Mouse (Mus musculus): Measurements from ENCODE around the gene Pias3. TPM values are rescaled to one million over a fixed set of nuclear protein-coding genes. Genes with fewer than 3 reads are reported as not detected.

Pias3 gene
- polyA plus RNA-seq, 1 experiment, result 0.52 TPM

DNA sequence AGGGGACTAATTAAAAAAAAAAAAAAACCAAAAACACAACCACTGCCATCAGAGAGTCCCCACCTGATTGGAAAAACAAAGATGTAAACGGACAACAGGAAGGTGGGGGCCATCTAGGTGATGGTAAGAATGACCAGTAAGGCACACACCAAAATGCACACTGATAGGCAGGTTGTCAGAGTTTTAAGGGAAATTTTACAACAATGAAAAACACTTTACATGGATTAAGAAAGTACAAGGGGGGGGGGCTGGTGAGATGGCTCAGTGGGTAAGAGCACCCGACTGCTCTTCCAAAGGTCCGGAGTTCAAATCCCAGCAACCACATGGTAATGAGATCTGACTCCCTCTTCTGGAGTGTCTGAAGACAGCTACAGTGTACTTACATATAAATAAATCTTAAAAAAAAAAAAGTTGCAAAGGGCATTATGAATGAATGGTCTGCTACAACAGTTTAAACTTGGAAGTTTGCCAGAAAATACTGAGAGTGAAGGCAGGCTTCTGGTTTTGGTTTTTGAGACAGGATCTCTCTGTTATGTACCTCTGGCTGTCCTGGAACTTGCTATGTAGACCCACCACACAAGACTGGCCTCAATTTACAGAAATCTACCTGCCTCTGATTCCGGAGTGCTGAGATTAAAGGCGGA is 27.6 kb upstream of the Pias3 start:
- Histone ChIP-seq H3K36me3 (ENCODE audit: control insufficient read depth) (no peaks in the 10 kb centered on the region), H3K4me1 (ENCODE audit: control insufficient read depth) (peaks cover 14% of the 10 kb centered on the region), H3K9me3 (ENCODE audit: control insufficient read depth, low read length) (no peaks in the 10 kb centered on the region), H3K4me3 (replicated peaks) (no peak overlapping the region), H3K27me3 (ENCODE audit: control insufficient read depth) (peaks cover 29% of the 10 kb centered on the region)
- TF ChIP-seq GATA1 (IDR thresholded peaks at IDR 0.05; ENCODE audit: low read length), result no peak
- no peak for TF ChIP-seq TAL1 (IDR thresholded peaks at IDR 0.05; ENCODE audit: low read length)

DNA sequence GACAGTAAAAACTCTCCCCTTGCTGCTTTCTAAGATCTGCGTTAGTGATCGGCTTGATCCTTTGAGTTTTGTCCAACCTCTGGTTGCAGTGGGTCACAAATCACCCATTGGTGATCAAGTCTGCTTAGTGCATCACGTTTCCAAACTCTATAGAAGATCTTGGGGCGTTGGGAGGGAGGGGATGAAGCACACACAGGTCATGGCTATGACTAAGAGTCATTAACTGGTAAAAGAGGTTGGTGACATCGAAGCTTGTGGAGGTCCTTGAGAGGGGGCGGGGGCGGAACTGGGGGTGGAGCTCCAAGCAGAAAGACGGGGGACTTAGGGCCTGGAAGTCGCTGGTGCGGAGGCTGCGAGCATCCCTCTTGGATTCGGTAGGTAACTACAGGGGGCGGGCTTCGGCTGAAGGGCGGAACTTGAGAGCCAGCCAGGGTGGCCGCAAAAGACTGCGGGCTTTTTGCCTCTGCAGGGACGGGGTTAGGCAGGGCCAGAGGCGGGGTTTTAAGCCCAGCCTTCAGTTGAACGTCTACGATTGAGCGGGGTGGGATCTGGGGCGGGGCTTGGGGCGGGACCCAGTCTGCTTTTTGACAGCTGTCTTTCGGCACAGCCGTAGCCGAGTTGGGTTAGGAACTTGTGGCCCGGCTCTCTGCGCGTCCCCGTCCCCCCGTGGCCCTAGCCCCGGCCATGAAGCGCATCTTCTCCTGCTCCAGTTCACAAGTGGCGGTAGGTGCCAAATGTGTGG is 26.3 kb upstream of the Pias3 start, which contains the start of gene Ankrd35:
Gene Ankrd35, plus strand, starts transcription at position 405 of the 742 bp plus-strand sequence.
- H3K36me3 ChIP-seq (ENCODE audit: control insufficient read depth), result no peaks in the 10 kb centered on the region
- peaks cover 11% of the 10 kb centered on the region for H3K4me1 ChIP-seq (ENCODE audit: control insufficient read depth)
- H3K9me3 ChIP-seq (ENCODE audit: control insufficient read depth, low read length), result no peaks in the 10 kb centered on the region
- peak within 1 kb of the TSS; percentile 52 for H3K4me3 ChIP-seq (replicated peaks)
- peaks cover 29% of the 10 kb centered on the region for H3K27me3 ChIP-seq (ENCODE audit: control insufficient read depth)
- TF ChIP-seq TAL1 (IDR thresholded peaks at IDR 0.05; ENCODE audit: low read length) (no peak), GATA1 (IDR thresholded peaks at IDR 0.05; ENCODE audit: low read length) (no peak)

DNA sequence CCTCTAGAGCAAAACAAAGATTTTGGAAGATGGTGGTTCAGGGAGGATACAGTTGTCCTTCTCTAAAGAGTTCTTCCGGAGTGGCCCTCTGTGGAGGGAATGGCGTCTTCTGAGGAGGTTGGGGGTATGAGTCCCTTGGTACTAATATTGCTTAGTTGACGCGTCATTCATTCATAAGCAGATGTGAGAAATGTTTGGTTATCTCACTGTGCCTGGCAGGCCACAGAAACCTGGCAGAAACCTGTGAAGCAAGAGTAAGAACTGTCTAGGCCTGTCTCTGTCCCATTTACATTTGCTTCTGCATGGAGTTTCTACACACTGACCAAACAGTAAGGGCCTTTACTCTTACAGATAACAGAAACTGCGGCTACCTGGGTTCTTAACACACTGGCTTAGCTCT is 24.7 kb upstream of the Pias3 start:
- Histone ChIP-seq H3K27me3 (ENCODE audit: control insufficient read depth) (peaks cover 29% of the 10 kb centered on the region), H3K4me3 (replicated peaks) (no peak overlapping the region), H3K4me1 (ENCODE audit: control insufficient read depth) (peaks cover 11% of the 10 kb centered on the region), H3K36me3 (ENCODE audit: control insufficient read depth) (no peaks in the 10 kb centered on the region), H3K9me3 (ENCODE audit: control insufficient read depth, low read length) (no peaks in the 10 kb centered on the region)
- TF ChIP-seq GATA1 (IDR thresholded peaks at IDR 0.05; ENCODE audit: low read length) (no peak), TAL1 (IDR thresholded peaks at IDR 0.05; ENCODE audit: low read length) (no peak)

DNA sequence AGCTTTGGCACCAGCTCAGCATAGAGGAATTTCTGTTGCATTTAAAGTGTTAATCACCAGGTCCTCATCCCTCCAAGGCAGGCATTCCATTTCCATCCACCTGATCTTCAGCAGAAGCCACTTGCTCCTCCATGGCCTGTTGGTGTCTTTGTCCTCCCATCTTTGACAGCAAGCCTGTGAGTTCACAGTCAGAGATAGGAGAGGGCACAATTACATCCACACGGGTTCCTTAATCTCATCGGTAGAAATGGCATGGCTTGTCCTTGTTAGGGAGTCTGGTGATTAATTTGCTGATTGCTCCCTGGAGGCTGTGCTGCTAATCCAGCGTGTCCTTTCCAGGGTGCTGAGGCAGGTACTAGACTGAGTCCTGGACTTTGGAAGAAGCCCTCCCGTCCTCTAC is 22.7 kb upstream of the Pias3 start:
- TF ChIP-seq GATA1 (IDR thresholded peaks at IDR 0.05; ENCODE audit: low read length), result no peak
- no peak for TF ChIP-seq TAL1 (IDR thresholded peaks at IDR 0.05; ENCODE audit: low read length)
- Histone ChIP-seq H3K9me3 (ENCODE audit: control insufficient read depth, low read length) (no peaks in the 10 kb centered on the region), H3K27me3 (ENCODE audit: control insufficient read depth) (peaks cover 29% of the 10 kb centered on the region), H3K4me1 (ENCODE audit: control insufficient read depth) (peaks cover 12% of the 10 kb centered on the region), H3K36me3 (ENCODE audit: control insufficient read depth) (no peaks in the 10 kb centered on the region), H3K4me3 (replicated peaks) (no peak overlapping the region)

DNA sequence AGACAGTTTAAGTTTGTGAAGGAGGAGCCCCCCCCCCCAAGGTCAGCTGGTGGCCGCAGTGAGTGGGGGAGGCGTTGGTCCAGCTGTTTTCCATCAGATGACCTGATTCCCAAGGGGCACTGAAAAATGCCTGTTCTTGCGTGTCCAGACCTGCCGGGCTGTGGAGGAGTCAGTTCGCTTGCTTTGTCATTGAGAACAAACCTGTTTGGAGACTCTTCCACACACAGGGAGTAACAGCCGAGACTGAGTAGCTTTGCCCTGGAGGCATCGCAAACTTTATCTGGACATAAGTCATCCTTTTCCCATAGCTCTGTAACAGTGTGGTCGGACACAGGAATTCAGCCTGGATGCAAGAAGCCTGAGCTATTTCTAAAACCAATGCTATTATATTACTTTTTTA is 21.7 kb upstream of the Pias3 start:
- TF ChIP-seq TAL1 (IDR thresholded peaks at IDR 0.05; ENCODE audit: low read length), result no peak
- no peak for TF ChIP-seq GATA1 (IDR thresholded peaks at IDR 0.05; ENCODE audit: low read length)
- H3K36me3 ChIP-seq (ENCODE audit: control insufficient read depth), result no peaks in the 10 kb centered on the region
- H3K4me3 ChIP-seq (replicated peaks), result no peak overlapping the region
- H3K27me3 ChIP-seq (ENCODE audit: control insufficient read depth), result peaks cover 27% of the 10 kb centered on the region
- H3K9me3 ChIP-seq (ENCODE audit: control insufficient read depth, low read length), result no peaks in the 10 kb centered on the region
- peaks cover 20% of the 10 kb centered on the region for H3K4me1 ChIP-seq (ENCODE audit: control insufficient read depth)

DNA sequence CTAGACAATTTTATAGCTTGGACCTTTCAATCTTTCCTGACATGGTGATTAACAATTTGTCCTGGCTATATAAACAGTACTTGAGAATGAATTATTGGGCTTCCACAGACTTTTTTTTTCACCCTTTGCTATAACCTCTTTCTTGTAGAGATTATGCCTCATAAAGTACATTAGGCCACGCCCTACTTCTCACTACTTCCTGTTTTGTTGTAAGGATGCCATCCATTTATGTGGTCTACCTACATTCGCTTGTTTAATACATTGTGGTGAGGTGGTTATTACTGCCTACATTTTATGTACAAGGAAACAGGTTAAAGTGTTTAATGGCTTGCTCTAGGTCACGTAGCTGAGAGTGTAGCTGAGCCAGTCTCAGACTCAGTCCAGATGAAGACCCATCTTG is 21.0 kb upstream of the Pias3 start:
- Histone ChIP-seq H3K4me3 (replicated peaks) (no peak overlapping the region), H3K27me3 (ENCODE audit: control insufficient read depth) (peaks cover 20% of the 10 kb centered on the region), H3K36me3 (ENCODE audit: control insufficient read depth) (no peaks in the 10 kb centered on the region), H3K9me3 (ENCODE audit: control insufficient read depth, low read length) (no peaks in the 10 kb centered on the region), H3K4me1 (ENCODE audit: control insufficient read depth) (peaks cover 16% of the 10 kb centered on the region)
- no peak for TF ChIP-seq GATA1 (IDR thresholded peaks at IDR 0.05; ENCODE audit: low read length)
- no peak for TF ChIP-seq TAL1 (IDR thresholded peaks at IDR 0.05; ENCODE audit: low read length)

DNA sequence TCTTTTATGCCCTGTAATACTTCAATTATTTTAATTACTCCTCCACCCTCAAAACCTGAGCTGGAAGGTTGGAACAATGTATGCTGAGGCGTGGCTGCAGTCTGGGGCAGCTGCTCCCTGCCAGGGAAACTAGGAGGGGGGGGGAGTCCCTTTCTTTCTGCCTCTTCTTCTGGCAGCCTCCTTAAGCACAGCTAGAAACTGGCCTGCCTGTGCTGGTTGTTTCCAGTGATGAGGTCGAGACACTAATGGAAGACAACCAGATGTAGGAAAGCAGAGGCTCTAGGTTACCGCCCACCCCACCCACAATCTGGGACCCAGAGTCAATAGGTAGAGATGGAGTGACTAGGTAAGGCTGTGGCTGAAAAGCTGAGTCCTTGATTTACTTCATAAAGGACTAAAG is 20.5 kb upstream of the Pias3 start:
- peaks cover 14% of the 10 kb centered on the region for H3K27me3 ChIP-seq (ENCODE audit: control insufficient read depth)
- no peaks in the 10 kb centered on the region for H3K36me3 ChIP-seq (ENCODE audit: control insufficient read depth)
- H3K4me3 ChIP-seq (replicated peaks), result no peak overlapping the region
- peaks cover 15% of the 10 kb centered on the region for H3K4me1 ChIP-seq (ENCODE audit: control insufficient read depth)
- no peaks in the 10 kb centered on the region for H3K9me3 ChIP-seq (ENCODE audit: control insufficient read depth, low read length)
- no peak for TF ChIP-seq TAL1 (IDR thresholded peaks at IDR 0.05; ENCODE audit: low read length)
- no peak for TF ChIP-seq GATA1 (IDR thresholded peaks at IDR 0.05; ENCODE audit: low read length)

DNA sequence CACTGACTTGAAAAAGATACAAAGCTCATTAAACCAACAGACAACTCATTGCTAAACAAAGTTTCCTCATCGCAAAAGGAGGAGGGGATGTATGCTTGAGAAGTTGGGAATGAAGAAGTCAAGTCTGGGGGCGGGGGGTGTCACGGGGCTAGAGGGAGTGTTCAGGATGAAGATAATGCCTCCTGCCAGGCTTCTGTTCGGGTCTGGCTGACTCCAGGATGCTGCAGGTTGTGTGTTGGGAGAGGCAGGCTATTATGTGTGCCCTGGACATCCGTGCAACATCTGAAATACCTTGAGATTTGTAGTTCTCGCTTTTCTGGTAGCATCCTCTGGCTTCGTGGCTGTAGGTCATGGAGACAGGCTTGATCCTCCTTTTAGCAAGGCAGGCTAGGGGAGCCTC is 17.7 kb upstream of the Pias3 start:
- no peaks in the 10 kb centered on the region for H3K9me3 ChIP-seq (ENCODE audit: control insufficient read depth, low read length)
- peaks cover 17% of the 10 kb centered on the region for H3K4me1 ChIP-seq (ENCODE audit: control insufficient read depth)
- peaks cover 14% of the 10 kb centered on the region for H3K27me3 ChIP-seq (ENCODE audit: control insufficient read depth)
- H3K36me3 ChIP-seq (ENCODE audit: control insufficient read depth), result no peaks in the 10 kb centered on the region
- TF ChIP-seq TAL1 (IDR thresholded peaks at IDR 0.05; ENCODE audit: low read length), result no peak
- no peak for TF ChIP-seq GATA1 (IDR thresholded peaks at IDR 0.05; ENCODE audit: low read length)
- no peak overlapping the region for H3K4me3 ChIP-seq (replicated peaks)

DNA sequence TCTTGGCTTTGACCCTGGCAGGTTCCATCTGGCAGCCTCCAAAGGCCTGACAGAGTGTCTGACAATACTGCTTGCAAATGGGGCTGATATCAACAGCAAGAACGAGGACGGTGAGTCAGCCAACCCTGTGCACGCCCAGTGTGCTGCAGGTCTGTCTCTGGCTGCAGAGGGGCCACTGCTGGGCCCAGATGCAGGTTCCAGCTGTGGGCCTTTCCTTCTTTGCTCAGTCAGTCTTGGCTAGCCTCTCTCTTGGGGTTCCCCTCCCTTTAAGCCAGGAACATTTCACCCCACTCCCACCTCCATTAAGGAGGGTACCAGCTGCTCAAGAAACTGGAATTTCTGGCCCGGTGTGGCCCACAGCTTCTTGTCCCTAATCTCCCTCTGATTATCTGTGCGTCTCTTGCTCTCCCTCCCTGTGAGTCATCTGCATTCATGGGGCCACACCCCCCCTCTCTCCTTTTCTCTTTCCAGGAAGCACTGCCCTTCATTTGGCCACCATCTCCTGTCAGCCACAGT is 17.0 kb upstream of the Pias3 start:
- Histone ChIP-seq H3K27me3 (ENCODE audit: control insufficient read depth) (peaks cover 21% of the 10 kb centered on the region), H3K36me3 (ENCODE audit: control insufficient read depth) (no peaks in the 10 kb centered on the region), H3K4me1 (ENCODE audit: control insufficient read depth) (peaks cover 17% of the 10 kb centered on the region), H3K4me3 (replicated peaks) (no peak overlapping the region), H3K9me3 (ENCODE audit: control insufficient read depth, low read length) (no peaks in the 10 kb centered on the region)
- TF ChIP-seq GATA1 (IDR thresholded peaks at IDR 0.05; ENCODE audit: low read length), result no peak
- TF ChIP-seq TAL1 (IDR thresholded peaks at IDR 0.05; ENCODE audit: low read length), result no peak

Measured in erythroblast, embryonic 14.5 days (primary cell).